Mouse (Mus musculus) T-helper 2 cell (primary cell): ENCODE results near the gene Slc12a6.

Experiments used
- in situ Hi-C: fragments of 300-600 bp; cut with MboI, MseI; formaldehyde crosslinking; loops from one replicate; pipeline ENCODE4 v1.15.1; 2025; ENCODE audit warnings: high pct_unique_total_duplicates

Slc12a6 gene

DNA sequence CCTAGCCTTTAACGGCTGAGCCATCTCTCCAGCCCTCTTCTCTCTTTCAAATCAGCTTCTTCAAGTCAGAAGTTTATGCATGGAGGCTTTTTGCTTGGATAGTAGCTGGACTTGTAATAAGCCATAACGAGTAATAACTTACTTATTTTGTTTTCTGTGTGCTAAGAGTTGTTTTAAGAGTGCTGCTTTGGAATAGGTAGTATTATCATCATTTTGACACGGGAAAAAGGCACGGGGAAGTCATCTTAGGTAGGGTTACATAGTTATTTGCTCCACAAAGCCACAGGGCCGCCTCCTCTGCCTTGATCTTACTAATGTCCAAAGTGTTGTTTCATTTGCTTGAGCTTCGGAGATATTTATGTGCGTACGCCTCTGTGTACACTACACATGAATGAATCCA, 114.5 kb downstream of the Slc12a6 start:
- in situ Hi-C loops = no loop called here

- in situ Hi-C loops = no loop called here
Measured at GRCm38 (mm10) chr2:112381219-112381618, 115.6 kb downstream of the Slc12a6 start.

DNA sequence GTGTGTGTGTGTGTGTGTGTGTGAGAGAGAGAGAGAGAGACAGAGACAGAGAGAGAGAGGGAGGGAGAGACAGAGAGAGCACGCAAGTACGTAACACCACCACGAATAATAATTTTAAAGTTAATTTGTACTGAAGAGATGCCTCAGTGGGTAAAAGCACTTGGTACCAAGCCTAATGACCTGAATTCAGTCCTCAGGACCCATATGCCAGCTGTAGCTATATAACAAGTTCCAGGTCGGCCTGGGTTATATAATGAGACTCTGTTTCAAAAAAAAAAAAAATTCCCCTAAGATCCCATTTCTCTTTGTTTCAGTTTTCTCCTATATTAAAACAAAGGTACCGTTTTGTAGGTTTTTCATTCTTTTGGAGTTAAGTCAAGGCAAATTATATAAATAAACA, 125.2 kb downstream of the Slc12a6 start:
- in situ Hi-C loops = loop anchor here (5.0 kb wide), 1 partner anchor 51 kb away; no protein-coding TSS in a partner anchor

GRCm38 (mm10) chr2:112391346-112392000, 125.8 kb downstream of the Slc12a6 start:
- in situ Hi-C loops = loop anchor here (5.0 kb wide), 1 partner anchor 51 kb away; no protein-coding TSS in a partner anchor

GRCm38 (mm10) chr2:112392689-112393088, 127.1 kb downstream of the Slc12a6 start:
- in situ Hi-C loops = loop anchor here (5.0 kb wide), 1 partner anchor 50 kb away; no protein-coding TSS in a partner anchor

- in situ Hi-C loops = loop anchor here (5.0 kb wide), 1 partner anchor 48 kb away; no protein-coding TSS in a partner anchor
Measured at GRCm38 (mm10) chr2:112393958-112394357, 128.3 kb downstream of the Slc12a6 start.

- in situ Hi-C loops = no loop called here
Measured at GRCm38 (mm10) chr2:112396649-112397048, 131.0 kb downstream of the Slc12a6 start.

GRCm38 (mm10) chr2:112407030-112407429, 141.4 kb downstream of the Slc12a6 start:
- in situ Hi-C loops = no loop called here
